Mouse (Mus musculus) embryonic fibroblast, embryonic 13.5 days (primary cell): ENCODE data around the gene Calcoco2.

Experiments
- CTCF ChIP-seq: IDR thresholded peaks from 2 replicates; pipeline ENCODE4 v1.5.1; 2011; ENCODE audit warnings: mild to moderate bottlenecking, control low read depth, low read length, moderate library complexity, borderline replicate concordance; ENCODE audit not compliant: insufficient read depth
- POLR2A ChIP-seq: IDR thresholded peaks from 2 replicates; pipeline ENCODE4 v1.6.1; 2011; ENCODE audit warnings: low read depth, mild to moderate bottlenecking, control low read depth, low read length, moderate library complexity

DNA sequence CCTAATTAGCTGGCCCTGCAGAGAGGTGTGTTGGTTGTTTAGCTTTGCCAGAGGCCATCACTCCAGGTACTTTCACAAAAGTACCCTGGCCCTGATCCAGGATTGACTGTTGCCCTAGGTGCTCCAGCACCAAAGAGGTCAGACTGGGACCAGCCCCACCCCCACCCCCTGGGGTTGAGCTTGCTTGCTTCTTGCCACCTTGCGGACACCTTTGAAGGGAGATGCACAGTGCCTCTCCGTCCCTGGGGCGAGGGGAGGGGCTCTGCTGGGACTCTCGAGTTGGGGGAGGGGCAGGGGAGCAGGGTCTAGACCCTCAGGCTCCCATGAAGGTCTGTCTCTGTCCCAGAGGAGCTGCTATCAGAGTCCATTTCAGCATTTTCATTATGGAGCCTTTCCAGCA, 61.8 kb downstream of the Calcoco2 start:
- TF ChIP-seq POLR2A (no peak), CTCF (no peak)
